Mouse (Mus musculus): ENCODE data around the gene Pax1. TPM values are rescaled to one million over a fixed set of nuclear protein-coding genes. Genes with fewer than 3 reads are reported as not detected.

The Pax1 gene
- not detected in 2 replicates for polyA plus RNA-seq (2015; fragmentation: Nextera tagmentation; extraction: Ambion mirVana)

DNA sequence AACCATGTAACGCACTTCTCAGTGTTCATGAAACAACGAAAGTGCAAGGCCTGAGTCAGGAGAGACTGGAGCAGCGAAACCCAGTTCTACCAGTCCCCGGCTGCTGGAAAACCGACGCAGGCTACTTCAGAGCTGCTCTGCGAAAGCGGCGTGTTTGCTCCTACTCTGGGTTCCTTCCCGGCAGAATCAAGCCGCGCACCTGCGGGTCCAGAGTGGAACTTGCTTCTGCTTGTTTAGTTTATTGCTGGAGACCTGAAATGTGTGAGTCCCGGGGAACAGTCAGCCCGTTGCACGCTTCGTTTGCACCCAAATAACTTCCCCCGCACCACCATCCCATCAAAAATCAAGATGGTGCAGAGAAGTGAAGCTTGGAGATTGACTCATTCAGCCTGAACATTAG lies at the start of gene Pax1:
Pax1 (plus strand) TSS at position 345 of the 400 bp plus-strand sequence.
- H3K27ac ChIP-seq: no peak within 1 kb of the TSS
- H3K4me3 ChIP-seq (replicated peaks): 0 out of 2 replicates have a peak within 1 kb of the TSS, but pooled peaks have one; percentile 2
- H3K9ac ChIP-seq: no peak within 1 kb of the TSS
- ATAC-seq (ENCODE audit: insufficient read depth, low FRiP score, low read depth): no peak
- H3K36me3 ChIP-seq: no peaks in the 10 kb centered on the region
- H3K27me3 ChIP-seq (replicated peaks): peaks cover 89% of the 10 kb centered on the region
- 0 out of 2 replicates have a peak within 1 kb of the TSS, but pooled peaks have one; percentile 1 for H3K4me2 ChIP-seq
- no peaks in the 10 kb centered on the region for H3K9me3 ChIP-seq
- H3K4me1 ChIP-seq: peaks cover 6% of the 10 kb centered on the region
- WGBS: 1% methylated on average over 18 of the region's 18 CpGs

DNA sequence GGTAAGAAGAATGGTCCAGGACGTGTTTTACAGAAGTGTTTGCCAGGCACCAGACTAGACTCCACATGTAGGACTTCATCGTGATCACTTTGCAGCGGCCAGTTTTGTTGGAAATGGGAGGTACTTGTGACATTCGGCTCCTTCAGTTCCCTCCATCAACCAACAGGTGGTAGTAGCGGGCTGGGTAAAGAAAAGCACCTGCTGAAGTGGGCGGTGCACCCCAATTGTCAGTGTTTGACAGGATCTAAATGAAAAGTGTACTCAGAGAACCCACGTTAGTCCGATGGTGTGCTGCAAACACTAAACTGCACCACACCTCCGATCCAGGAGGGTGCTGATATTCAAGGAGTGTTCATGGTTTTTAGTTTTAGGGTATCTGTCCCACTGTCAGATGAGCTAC lies 40.7 kb upstream of the Pax1 start:
- ATAC-seq (ENCODE audit: insufficient read depth, low FRiP score, low read depth): no peak
- Histone ChIP-seq H3K9me3 (no peaks in the 10 kb centered on the region), H3K4me1 (no peaks in the 10 kb centered on the region), H3K4me3 (replicated peaks) (no peak overlapping the region), H3K4me2 (no peak overlapping the region), H3K9ac (no peak overlapping the region), H3K27me3 (replicated peaks) (peaks cover 6% of the 10 kb centered on the region; the same call in 1 of the 2 replicates), H3K36me3 (no peaks in the 10 kb centered on the region), H3K27ac (no peak overlapping the region)
- WGBS: 12% methylated on average over 9 of the region's 9 CpGs

DNA sequence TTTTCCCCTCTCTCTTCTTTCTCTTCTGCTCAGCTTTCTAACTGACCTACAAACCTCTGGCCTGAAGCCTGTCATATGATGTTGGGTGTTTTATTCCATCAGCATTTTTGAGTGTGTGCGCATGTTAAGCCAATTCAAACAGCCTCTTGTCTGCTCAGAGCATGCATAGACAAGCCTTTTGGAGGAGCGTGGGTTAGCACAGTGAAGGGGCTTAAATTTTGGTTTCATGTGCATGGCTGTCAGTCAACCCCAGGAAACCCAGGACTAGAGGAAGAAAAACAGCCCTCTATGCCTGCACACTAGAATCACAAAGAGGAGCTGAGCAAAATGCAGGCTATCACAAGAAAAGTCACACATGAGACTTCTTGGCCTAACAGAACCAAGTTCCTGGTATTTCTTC lies 36.5 kb upstream of the Pax1 start:
- 73% methylated on average over 2 of the region's 2 CpGs for WGBS
- no peak overlapping the region for H3K4me3 ChIP-seq (replicated peaks)
- H3K36me3 ChIP-seq: no peaks in the 10 kb centered on the region
- H3K4me2 ChIP-seq: no peak overlapping the region
- H3K27ac ChIP-seq: no peak overlapping the region
- H3K4me1 ChIP-seq: no peaks in the 10 kb centered on the region
- H3K27me3 ChIP-seq (replicated peaks): peaks cover 6% of the 10 kb centered on the region; the same call in 1 of the 2 replicates
- no peak for ATAC-seq (ENCODE audit: insufficient read depth, low FRiP score, low read depth)
- H3K9me3 ChIP-seq: no peaks in the 10 kb centered on the region
- H3K9ac ChIP-seq: no peak overlapping the region

DNA sequence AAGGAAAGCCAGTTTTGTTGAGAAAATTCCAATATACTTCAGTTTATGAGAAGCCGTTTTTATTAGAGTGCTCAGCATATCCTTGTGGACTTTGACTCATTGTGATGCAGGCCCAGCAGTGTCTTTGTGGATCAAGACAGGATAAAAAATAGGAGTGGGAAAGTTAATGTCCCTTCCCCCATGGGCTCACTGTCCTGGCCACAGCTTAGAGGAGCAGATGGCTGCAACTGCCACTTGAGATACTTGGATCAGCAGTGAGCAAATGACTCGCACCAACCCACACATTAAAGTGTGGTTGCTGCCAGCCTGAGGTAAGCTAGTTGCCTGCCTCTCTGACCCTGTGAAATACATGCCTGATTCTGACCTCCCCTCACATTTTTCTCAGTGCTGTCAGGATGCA lies 29.0 kb upstream of the Pax1 start:
- WGBS: 82% methylated on average over 2 of the region's 2 CpGs
- H3K27ac ChIP-seq: no peak overlapping the region
- H3K4me1 ChIP-seq: no peaks in the 10 kb centered on the region
- no peak overlapping the region for H3K9ac ChIP-seq
- H3K4me3 ChIP-seq (replicated peaks): no peak overlapping the region
- H3K4me2 ChIP-seq: no peak overlapping the region
- no peak for ATAC-seq (ENCODE audit: insufficient read depth, low FRiP score, low read depth)
- no peaks in the 10 kb centered on the region for H3K27me3 ChIP-seq (replicated peaks)
- no peaks in the 10 kb centered on the region for H3K9me3 ChIP-seq
- H3K36me3 ChIP-seq: no peaks in the 10 kb centered on the region

DNA sequence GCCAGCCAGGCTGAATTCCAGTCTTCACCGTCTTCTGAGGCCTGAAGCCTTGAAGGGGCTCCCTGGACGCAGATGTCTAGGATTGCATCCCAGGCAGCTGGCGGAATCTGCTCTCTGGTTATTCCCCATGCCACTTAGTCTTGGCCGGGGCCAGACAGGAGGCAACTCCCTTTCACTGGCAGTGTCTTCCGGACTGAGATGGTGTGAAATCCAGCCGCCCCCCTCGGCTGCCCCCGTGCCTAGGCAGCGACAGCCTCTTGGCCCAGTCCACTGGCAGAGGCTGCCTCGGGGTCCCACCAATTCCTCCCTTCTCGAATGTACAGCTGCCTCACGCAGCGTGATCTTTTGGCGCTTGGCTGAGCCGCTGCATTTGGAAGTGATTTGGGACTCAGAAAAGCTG lies 23.0 kb upstream of the Pax1 start:
- WGBS: 61% methylated on average over 15 of the region's 15 CpGs
- no peak overlapping the region for H3K4me2 ChIP-seq

DNA sequence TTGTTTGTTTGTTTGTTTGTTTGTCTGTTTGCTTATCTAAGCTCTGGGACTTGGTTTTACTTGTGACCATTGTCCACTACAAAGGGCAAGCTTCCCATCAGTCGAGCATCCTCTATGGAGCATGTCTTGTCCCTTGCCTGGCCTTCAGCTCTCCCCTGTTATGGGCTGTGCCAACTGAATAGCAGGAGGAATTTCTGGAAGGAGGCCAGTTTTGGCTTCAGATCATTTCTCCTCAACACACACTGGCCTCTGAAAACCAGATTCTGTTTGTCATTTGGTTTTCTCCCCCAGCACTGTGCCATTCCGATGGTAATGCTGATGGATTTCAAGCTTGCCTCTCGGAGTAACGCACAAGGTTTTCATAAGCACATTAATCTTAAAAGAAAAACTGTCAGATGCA lies 21.9 kb upstream of the Pax1 start:
- H3K27me3 ChIP-seq (replicated peaks): no peaks in the 10 kb centered on the region
- no peaks in the 10 kb centered on the region for H3K9me3 ChIP-seq
- WGBS: 67% methylated on average over 4 of the region's 4 CpGs
- no peaks in the 10 kb centered on the region for H3K36me3 ChIP-seq
- H3K27ac ChIP-seq: no peak overlapping the region
- no peaks in the 10 kb centered on the region for H3K4me1 ChIP-seq
- H3K4me3 ChIP-seq (replicated peaks): no peak overlapping the region
- H3K9ac ChIP-seq: no peak overlapping the region
- no peak for ATAC-seq (ENCODE audit: insufficient read depth, low FRiP score, low read depth)
- H3K4me2 ChIP-seq: no peak overlapping the region

More for the DNA sequence above, 23.0 kb upstream of the Pax1 start:
- Histone ChIP-seq H3K36me3 (no peaks in the 10 kb centered on the region), H3K27me3 (replicated peaks) (no peaks in the 10 kb centered on the region), H3K9ac (no peak overlapping the region), H3K9me3 (no peaks in the 10 kb centered on the region), H3K27ac (no peak overlapping the region), H3K4me1 (no peaks in the 10 kb centered on the region), H3K4me3 (replicated peaks) (no peak overlapping the region)
- no peak for ATAC-seq (ENCODE audit: insufficient read depth, low FRiP score, low read depth)

DNA sequence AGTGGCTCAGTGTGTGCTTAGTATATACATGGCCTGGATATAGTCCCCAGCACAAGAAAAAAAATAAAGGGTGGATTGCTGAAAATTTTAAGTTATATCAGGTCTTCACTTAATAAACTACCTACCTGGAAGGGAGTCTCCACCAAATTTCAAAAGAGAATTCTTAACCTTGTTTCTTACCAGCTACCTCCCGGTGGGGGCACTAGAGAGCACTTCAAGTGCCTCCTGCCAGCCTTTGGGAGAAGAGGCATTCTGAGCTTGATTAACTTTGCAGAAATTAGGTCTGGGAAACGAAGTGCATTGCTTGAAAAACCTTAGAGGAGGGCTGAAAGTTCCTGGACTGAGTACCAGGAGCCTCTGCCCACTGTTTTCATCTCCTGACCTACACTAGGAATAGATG lies 19.5 kb upstream of the Pax1 start:
- H3K36me3 ChIP-seq: no peaks in the 10 kb centered on the region
- H3K27ac ChIP-seq: no peak overlapping the region
- WGBS: 15% methylated on average over 2 of the region's 2 CpGs
- H3K4me1 ChIP-seq: no peaks in the 10 kb centered on the region
- H3K4me2 ChIP-seq: no peak overlapping the region
- no peaks in the 10 kb centered on the region for H3K9me3 ChIP-seq
- no peak overlapping the region for H3K4me3 ChIP-seq (replicated peaks)
- no peak overlapping the region for H3K9ac ChIP-seq
- ATAC-seq (ENCODE audit: insufficient read depth, low FRiP score, low read depth): no peak
- H3K27me3 ChIP-seq (replicated peaks): no peaks in the 10 kb centered on the region

DNA sequence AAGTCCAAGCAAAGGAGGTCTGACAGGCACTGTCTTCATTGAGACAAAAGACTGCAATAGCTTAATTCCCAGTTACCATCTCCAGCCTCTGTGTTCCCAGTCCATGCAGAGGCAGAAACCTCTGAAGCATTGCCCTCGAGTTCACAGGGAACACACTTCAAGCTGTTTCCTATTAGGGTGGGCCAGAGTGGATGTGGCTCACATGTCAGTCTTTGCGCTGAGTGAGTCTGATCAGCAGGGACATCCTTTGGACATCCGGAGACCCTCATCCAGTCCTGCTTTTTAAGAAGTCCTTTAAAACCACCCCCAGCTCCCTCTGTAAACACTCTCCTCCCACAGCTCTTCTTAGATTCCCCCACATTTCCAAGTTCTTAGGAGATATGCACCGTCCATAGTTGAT lies 2.0 kb upstream of the Pax1 start:
- 3% methylated on average over 4 of the region's 4 CpGs for WGBS
- Histone ChIP-seq H3K36me3 (no peaks in the 10 kb centered on the region), H3K4me2 (no peak overlapping the region), H3K4me3 (replicated peaks) (no peak overlapping the region), H3K9me3 (no peaks in the 10 kb centered on the region), H3K27me3 (replicated peaks) (peaks cover 81% of the 10 kb centered on the region), H3K27ac (no peak overlapping the region), H3K4me1 (peaks cover under 1% of the 10 kb centered on the region; the same call in 1 of the 2 replicates), H3K9ac (no peak overlapping the region)
- ATAC-seq (ENCODE audit: insufficient read depth, low FRiP score, low read depth): no peak

DNA sequence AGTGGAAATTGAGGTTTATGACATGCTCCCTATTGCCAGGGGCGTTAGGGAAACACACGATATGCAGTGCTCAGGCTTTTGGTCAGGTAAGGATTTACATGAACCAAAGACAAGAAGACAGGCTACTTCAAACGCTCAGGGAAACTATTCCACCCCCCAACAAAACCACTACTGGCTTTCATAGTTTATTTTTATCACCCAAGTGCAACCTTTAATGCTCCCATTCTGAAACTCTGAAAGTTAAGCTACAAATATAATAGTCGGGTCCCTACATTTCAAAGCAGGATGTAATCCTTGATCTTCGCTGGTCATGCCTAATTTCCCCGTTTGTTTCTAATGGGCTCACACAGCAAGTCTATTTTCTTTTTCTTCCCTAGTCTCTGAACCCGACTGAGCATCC lies 1.3 kb upstream of the Pax1 start:
- no peak for ATAC-seq (ENCODE audit: insufficient read depth, low FRiP score, low read depth)
- Histone ChIP-seq H3K4me2 (no peak overlapping the region), H3K4me1 (peaks cover 6% of the 10 kb centered on the region), H3K27me3 (replicated peaks) (peaks cover 88% of the 10 kb centered on the region), H3K27ac (no peak overlapping the region), H3K9me3 (no peaks in the 10 kb centered on the region), H3K36me3 (no peaks in the 10 kb centered on the region), H3K9ac (no peak overlapping the region), H3K4me3 (replicated peaks) (no peak overlapping the region)
- WGBS: 3% methylated on average over 7 of the region's 7 CpGs

DNA sequence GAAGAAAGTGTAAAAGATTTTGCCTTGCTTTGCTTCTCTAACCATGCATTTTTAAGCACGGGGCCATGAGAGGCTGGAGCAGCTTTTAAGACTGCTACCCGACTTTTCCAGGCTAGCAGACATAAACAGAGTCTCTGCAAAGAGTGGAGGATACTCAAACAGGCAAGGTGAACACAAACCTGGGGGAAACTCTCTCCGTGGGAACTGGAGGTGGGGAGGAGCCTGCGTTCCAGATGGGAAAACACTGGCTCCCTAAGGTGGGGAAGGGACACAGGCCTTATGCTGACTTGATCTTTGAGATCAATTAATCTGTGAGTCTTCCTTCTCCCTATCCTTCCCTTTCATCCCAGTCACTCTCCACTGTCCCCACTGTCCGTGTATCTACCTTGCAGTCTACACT lies 869 bp upstream of the Pax1 start:
- ATAC-seq (ENCODE audit: insufficient read depth, low FRiP score, low read depth): no peak
- Histone ChIP-seq H3K9me3 (no peaks in the 10 kb centered on the region), H3K9ac (no peak overlapping the region), H3K4me3 (replicated peaks) (no peak overlapping the region), H3K36me3 (no peaks in the 10 kb centered on the region), H3K4me2 (no peak overlapping the region), H3K4me1 (peaks cover 6% of the 10 kb centered on the region), H3K27ac (no peak overlapping the region), H3K27me3 (replicated peaks) (peaks cover 89% of the 10 kb centered on the region)
- whole genome bisulfite sequencing: 3% methylated on average over 5 of the region's 5 CpGs

DNA sequence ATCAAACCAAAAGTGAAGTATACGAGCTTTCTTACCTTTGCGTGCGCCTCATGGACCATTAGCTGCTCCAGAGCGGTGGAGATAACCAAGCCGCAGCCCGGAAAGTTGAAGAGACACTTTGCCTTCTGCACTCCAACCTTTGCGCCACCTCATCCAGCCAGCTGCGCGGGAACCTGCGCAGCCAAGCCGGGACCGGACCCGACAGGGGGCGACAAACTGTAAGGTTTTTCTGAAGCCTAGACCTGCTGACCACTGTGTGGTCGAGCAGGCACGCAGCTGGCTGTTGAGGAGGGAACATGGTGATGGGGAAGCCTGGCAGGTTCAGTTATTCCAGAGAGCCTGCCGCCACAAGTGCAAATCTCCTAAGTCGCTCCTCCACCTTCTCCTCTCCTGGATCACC lies 591 bp downstream of the Pax1 start:
- 2% methylated on average over 18 of the region's 18 CpGs for WGBS
- peaks cover 94% of the 10 kb centered on the region for H3K27me3 ChIP-seq (replicated peaks)

DNA sequence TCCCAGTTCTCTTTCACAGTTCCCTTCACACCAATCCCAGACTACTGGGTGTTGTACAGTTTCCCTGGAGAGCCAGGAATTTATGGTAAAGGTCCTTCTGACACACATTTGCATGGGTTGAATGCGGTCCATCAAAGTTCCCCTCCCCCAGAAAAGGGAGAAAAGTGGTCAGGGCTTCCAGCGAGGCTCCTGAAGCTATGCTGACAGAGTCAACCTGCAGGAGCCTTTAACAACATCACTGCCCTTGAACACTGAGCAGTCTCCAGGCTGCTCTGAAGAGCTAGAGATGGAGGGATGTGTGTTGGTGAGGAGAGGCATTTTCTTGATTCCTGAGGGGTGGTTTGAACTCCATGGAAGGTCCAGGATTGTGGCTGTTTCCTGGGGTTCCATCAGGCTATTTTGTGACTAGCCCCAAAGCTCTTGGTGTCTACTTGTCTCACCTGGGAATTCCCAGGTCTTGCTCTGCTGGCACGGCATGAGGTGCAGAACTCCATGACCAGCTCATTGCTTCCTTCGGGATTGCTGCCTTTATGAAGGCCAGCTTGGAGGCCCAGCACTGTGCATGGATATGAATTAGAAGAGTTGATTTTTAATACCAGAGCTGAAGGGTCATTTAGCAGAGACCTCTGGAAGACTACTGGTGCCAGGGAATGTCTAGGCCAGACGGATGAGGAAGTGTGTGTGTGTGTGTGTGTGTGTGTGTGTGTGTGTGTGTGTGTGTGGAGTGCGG lies 1.8 kb downstream of the Pax1 start:
- ATAC-seq (ENCODE audit: insufficient read depth, low FRiP score, low read depth): no peak
- Histone ChIP-seq H3K36me3 (no peaks in the 10 kb centered on the region), H3K4me3 (replicated peaks) (no peak overlapping the region), H3K9ac (no peak overlapping the region), H3K27me3 (replicated peaks) (peaks cover 97% of the 10 kb centered on the region), H3K27ac (no peak overlapping the region), H3K9me3 (no peaks in the 10 kb centered on the region), H3K4me2 (no peak overlapping the region), H3K4me1 (peaks cover 6% of the 10 kb centered on the region)
- 10% methylated on average over 6 of the region's 6 CpGs for WGBS

More for the DNA sequence above, 591 bp downstream of the Pax1 start:
- Histone ChIP-seq H3K9ac (no peak overlapping the region), H3K36me3 (no peaks in the 10 kb centered on the region), H3K9me3 (no peaks in the 10 kb centered on the region), H3K27ac (no peak overlapping the region), H3K4me2 (0 out of 2 replicates have a peak overlapping the region, but pooled peaks have one; percentile 1), H3K4me1 (peaks cover 6% of the 10 kb centered on the region), H3K4me3 (replicated peaks) (0 out of 2 replicates have a peak overlapping the region, but pooled peaks have one; percentile 2)
- ATAC-seq (ENCODE audit: insufficient read depth, low FRiP score, low read depth): 0 out of 2 replicates have a peak, but pooled peaks have one; percentile 47

Data from stomach, embryonic 15.5 days (tissue).